Mouse (Mus musculus): Measurements from ENCODE around the gene Dnm3.

The Dnm3 gene

GRCm38 (mm10) chr1:162206998-162207707, 270.7 kb downstream of the Dnm3 start:
- DNase-seq: no peak

- no peak for DNase-seq
Observed at GRCm38 (mm10) chr1:162202465-162203348, 275.1 kb downstream of the Dnm3 start.

GRCm38 (mm10) chr1:162200446-162200845, 277.4 kb downstream of the Dnm3 start:
- no peak for DNase-seq

- DNase-seq: no peak
Observed at GRCm38 (mm10) chr1:162196812-162197680, 280.8 kb downstream of the Dnm3 start.

- DNase-seq: no peak
Observed at GRCm38 (mm10) chr1:162188744-162189143, 289.1 kb downstream of the Dnm3 start.

GRCm38 (mm10) chr1:162187352-162188120, 290.3 kb downstream of the Dnm3 start:
- DNase-seq: no peak

- DNase-seq: no peak
Observed at GRCm38 (mm10) chr1:162186470-162187351, 291.1 kb downstream of the Dnm3 start.

GRCm38 (mm10) chr1:162184003-162184748, 293.7 kb downstream of the Dnm3 start:
- no peak for DNase-seq

- no peak for DNase-seq
Observed at GRCm38 (mm10) chr1:162183438-162183837, 294.4 kb downstream of the Dnm3 start.

- no peak for DNase-seq
Observed at GRCm38 (mm10) chr1:162181187-162181975, 296.5 kb downstream of the Dnm3 start.

- DNase-seq: no peak
Observed at GRCm38 (mm10) chr1:162180451-162180850, 297.4 kb downstream of the Dnm3 start.

GRCm38 (mm10) chr1:162179401-162179800, 298.4 kb downstream of the Dnm3 start:
- DNase-seq: no peak

- no peak for DNase-seq
Observed at GRCm38 (mm10) chr1:162172806-162173205, 305.0 kb downstream of the Dnm3 start.

GRCm38 (mm10) chr1:162163687-162164484, 313.9 kb downstream of the Dnm3 start:
- no peak for DNase-seq

- DNase-seq: no peak
Observed at GRCm38 (mm10) chr1:162162677-162163076, 315.2 kb downstream of the Dnm3 start.

GRCm38 (mm10) chr1:162162249-162162648, 315.6 kb downstream of the Dnm3 start:
- DNase-seq: no peak

GRCm38 (mm10) chr1:162160718-162161117, 317.1 kb downstream of the Dnm3 start:
- no peak for DNase-seq

- DNase-seq: no peak
Observed at GRCm38 (mm10) chr1:162158486-162158885, 319.3 kb downstream of the Dnm3 start.

GRCm38 (mm10) chr1:162157659-162158058, 320.2 kb downstream of the Dnm3 start:
- no peak for DNase-seq
